Mouse (Mus musculus) heart, embryonic 16.5 days (tissue): ENCODE measurements around the gene Jph2. TPM values are rescaled to one million over a fixed set of nuclear protein-coding genes. Genes with fewer than 3 reads are reported as not detected.
"Not testable (repeated sequence)": the region's sequence is repeated elsewhere in the genome, so short reads cannot be mapped to it uniquely, and the experiment has no call there.

Experiments
- ATAC-seq: fragments of 200-750 bp; cut with Nextera tagmentation; replicated peaks from 2 replicates; pipeline ENCODE4 v1.8.0; 2017; ENCODE audit warnings: moderate number of reproducible peaks; ENCODE audit not compliant: insufficient read depth, low FRiP score; ENCODE audit errors: extremely low read depth
- H3K27ac ChIP-seq: fragments of 300-500 bp; sonication (generic); 2 replicates; pipeline ENCODE4 v1.5.1; 2014; ENCODE audit warnings: mild to moderate bottlenecking, low read length, control low read depth, moderate library complexity
- H3K27me3 ChIP-seq: fragments of 300-500 bp; sonication (generic); 2 replicates; pipeline ENCODE4 v1.6.1; 2014; ENCODE audit warnings: low read length, mixed read lengths; ENCODE audit not compliant: control insufficient read depth, insufficient read depth
- H3K36me3 ChIP-seq: fragments of 300-500 bp; sonication (generic); 2 replicates; pipeline ENCODE4 v1.6.1; 2014; ENCODE audit not compliant: control insufficient read depth, insufficient read depth
- H3K4me1 ChIP-seq: fragments of 300-500 bp; sonication (generic); 2 replicates; pipeline ENCODE4 v1.6.1; 2014; ENCODE audit warnings: low read length, mixed read lengths; ENCODE audit not compliant: control insufficient read depth, insufficient read depth
- H3K4me2 ChIP-seq: fragments of 300-500 bp; sonication (generic); 2 replicates; pipeline ENCODE4 v1.6.1; 2014; ENCODE audit warnings: low read depth, mild to moderate bottlenecking, control low read depth, low read length
- H3K4me3 ChIP-seq: fragments of 300-500 bp; sonication (generic); 2 replicates; pipeline ENCODE4 v1.5.1; 2014; ENCODE audit warnings: mild to moderate bottlenecking, control low read depth, low read length
- H3K9ac ChIP-seq: fragments of 300-500 bp; sonication (generic); 2 replicates; pipeline ENCODE4 v1.6.1; 2014; ENCODE audit warnings: low read length, control low read depth
- H3K9me3 ChIP-seq: fragments of 300-500 bp; sonication (generic); replicated peaks from 2 replicates; pipeline ENCODE4 v1.6.1; 2016; ENCODE audit warnings: low read length; ENCODE audit not compliant: control insufficient read depth
- whole genome bisulfite sequencing: fragments of 180-500 bp; shearing (Covaris S2); extraction: QIAGEN DNeasy Blood & Tissue Kit; methylation state at CpG from one replicate; pipeline ENCODE4 v1.1.7; 2014; 5-methylcytosine and 5-hydroxymethylcytosine counted together
- polyA plus RNA-seq: library from polyadenylated mRNA; unstranded; fragments of >200 nt; fragmentation: Nextera tagmentation; extraction: Ambion mirVana; gene quantifications from 2 replicates; pipeline ENCODE4 v1.2.1, GENCODE M21; 2015

Jph2 gene
- polyA plus RNA-seq, 1 experiment from 2014 or later, result 38.5 TPM

DNA sequence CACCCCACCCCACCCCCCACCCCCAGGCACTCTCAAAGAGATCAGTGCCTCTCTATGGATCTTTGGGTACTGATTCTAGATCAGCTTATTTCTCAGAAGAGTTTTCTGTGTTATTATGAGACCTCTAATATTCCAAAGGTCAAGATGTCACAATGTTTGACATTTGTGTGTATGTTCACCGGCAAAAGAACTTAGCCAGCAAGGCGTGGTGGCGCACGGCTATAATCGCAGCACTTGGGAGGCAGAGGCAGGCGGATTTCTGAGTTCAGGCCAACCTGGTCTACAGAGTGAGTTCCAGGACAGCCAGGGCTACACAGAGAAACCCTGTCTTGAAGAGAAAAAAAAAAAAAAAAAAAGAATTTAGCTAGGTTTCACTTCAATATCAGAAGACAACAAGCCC lies 19.2 kb upstream of the Jph2 start:
- Histone ChIP-seq H3K36me3 (peaks cover 9% of the 10 kb centered on the region), H3K4me3 (no peak overlapping the region), H3K27ac (no peak overlapping the region), H3K27me3 (no peaks in the 10 kb centered on the region), H3K9me3 (no peaks in the 10 kb centered on the region), H3K9ac (no peak overlapping the region), H3K4me1 (peaks cover 25% of the 10 kb centered on the region), H3K4me2 (no peak overlapping the region)
- no peak for ATAC-seq
- 91% methylated on average over 6 of the region's 6 CpGs for WGBS

DNA sequence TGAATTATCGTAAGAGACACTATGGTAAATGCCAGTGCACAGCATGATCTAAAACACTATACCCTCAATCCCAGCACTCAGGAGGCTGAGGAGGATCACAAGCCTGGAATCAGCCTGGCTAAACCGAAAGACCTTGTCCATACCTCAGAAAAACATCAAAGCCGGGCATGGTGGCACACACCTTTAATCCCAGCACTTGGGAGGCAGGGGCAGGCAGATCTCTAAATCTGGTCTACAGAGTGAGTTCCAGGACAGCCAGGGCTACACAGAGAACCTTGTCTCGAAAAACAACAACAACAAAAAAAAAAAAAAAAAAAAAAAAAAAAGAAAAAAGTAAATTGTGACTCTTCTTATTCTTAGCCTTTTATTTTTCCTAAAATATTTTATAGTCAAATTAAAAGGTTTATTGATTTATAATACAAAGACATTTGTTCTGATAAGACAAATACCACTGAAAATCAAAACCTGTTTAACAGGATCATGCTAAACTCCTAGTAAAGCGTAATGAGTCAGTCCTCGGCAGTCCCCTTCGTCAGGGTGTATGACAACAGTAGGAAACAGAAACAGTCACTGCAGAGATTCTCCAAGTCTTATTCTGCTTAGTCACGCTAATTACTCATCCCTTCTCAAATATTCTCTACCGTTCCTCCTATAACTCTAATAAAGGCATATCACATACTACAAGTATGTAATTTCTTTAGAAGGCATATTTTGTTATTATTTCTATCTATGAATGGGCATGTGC lies 15.2 kb upstream of the Jph2 start:
- Histone ChIP-seq H3K4me2 (no peak overlapping the region), H3K27me3 (no peaks in the 10 kb centered on the region), H3K27ac (no peak overlapping the region), H3K9ac (no peak overlapping the region), H3K36me3 (peaks cover 33% of the 10 kb centered on the region), H3K9me3 (no peaks in the 10 kb centered on the region), H3K4me1 (peaks cover 12% of the 10 kb centered on the region), H3K4me3 (no peak overlapping the region)
- no peak for ATAC-seq
- 91% methylated on average over 9 of the region's 9 CpGs for WGBS

DNA sequence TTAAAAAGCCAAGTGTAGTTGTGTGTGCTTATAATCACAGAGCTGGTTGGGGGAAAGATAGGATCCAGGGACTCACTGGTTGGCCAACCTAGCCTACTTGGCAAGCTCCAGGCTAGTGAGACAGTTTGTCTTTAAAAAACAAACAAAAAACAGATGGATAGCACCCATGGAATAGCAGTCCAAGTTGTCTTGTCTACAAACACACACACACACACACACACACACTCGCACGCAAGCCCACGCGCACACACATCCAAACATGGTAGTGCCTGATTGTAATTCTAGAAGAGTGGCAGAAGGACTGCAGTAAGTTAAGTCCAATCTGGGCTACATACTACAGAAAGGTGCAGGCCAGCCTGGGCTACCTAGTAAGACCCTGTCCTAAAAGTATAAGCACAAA lies 14.6 kb upstream of the Jph2 start:
- no peaks in the 10 kb centered on the region for H3K27me3 ChIP-seq
- H3K4me1 ChIP-seq, result peaks cover 6% of the 10 kb centered on the region
- no peak overlapping the region for H3K4me3 ChIP-seq
- WGBS, result 95% methylated on average over 4 of the region's 4 CpGs
- no peak for ATAC-seq
- no peak overlapping the region for H3K27ac ChIP-seq
- peaks cover 34% of the 10 kb centered on the region for H3K36me3 ChIP-seq
- H3K9ac ChIP-seq, result no peak overlapping the region
- H3K9me3 ChIP-seq, result no peaks in the 10 kb centered on the region
- no peak overlapping the region for H3K4me2 ChIP-seq

DNA sequence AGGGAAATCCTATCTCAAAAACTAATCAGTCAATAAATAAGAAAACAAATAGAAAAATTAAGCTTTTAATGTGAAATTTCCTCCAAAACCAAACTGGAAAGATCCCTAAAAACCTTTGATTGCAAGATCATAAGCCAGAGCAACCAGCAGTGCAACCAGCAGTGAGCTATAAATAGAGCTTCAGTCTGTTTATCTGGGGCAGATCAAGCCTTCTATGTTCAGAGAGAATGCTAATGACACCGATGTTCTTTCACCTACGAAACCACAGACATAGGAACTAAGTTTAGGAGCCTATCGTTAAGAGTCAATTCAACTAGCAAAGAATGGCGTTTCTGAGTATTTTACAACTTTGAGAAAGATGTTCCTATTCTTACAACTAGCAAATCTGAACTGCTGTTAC lies 14.0 kb upstream of the Jph2 start:
- Histone ChIP-seq H3K4me1 (peaks cover 5% of the 10 kb centered on the region), H3K36me3 (peaks cover 40% of the 10 kb centered on the region), H3K4me3 (no peak overlapping the region), H3K9ac (no peak overlapping the region), H3K9me3 (no peaks in the 10 kb centered on the region), H3K27me3 (no peaks in the 10 kb centered on the region), H3K4me2 (no peak overlapping the region), H3K27ac (no peak overlapping the region)
- WGBS, result 53% methylated on average over 4 of the region's 4 CpGs
- no peak for ATAC-seq

DNA sequence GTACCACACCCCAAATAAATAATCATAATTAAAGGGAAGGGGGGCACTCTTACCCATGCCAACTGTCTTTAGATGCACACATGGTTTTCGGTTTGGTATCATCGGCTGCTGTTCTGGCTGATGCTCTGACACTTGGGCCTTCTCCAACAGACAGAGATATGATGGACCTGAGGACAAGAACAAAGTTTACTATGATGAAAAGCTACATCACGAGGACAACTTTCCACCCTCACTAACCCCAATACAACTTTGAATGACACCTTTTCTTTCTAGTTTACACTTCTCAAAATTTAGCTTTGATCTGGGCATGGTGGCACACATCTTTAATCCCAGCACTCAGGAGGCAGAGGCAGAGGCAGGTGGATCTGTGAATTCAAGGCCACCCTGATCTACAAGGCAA lies 13.6 kb upstream of the Jph2 start:
- ATAC-seq, H3K9me3 ChIP-seq, H3K9ac ChIP-seq, H3K27ac ChIP-seq, H3K4me1 ChIP-seq, H3K27me3 ChIP-seq, H3K4me3 ChIP-seq, H3K4me2 ChIP-seq: not testable (repeated sequence)
- WGBS, result 90% methylated on average over 3 of the region's 3 CpGs
- peaks cover 40% of the 10 kb centered on the region for H3K36me3 ChIP-seq

DNA sequence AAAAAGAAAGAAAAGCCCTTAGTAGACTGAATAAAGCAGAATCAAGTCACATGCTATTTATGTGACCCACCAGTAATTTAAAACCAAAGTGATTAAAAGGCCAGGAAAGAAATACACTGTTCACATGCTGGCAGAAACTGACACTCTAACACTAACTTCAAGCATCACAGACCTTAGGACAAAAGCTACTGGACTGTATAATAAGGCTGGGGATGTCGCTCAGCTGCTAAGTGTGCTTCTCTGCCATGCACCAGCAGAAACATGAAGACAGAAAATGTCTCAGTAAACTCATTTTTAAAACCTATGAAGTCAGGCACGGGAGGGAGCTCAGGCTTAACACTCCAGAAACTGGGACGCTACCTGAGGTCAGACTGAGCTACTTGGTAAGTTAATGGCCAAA lies 12.4 kb upstream of the Jph2 start:
- Histone ChIP-seq H3K4me3 (no peak overlapping the region), H3K27ac (no peak overlapping the region), H3K27me3 (no peaks in the 10 kb centered on the region), H3K36me3 (peaks cover 45% of the 10 kb centered on the region), H3K4me1 (peaks cover 5% of the 10 kb centered on the region), H3K9me3 (no peaks in the 10 kb centered on the region), H3K4me2 (no peak overlapping the region), H3K9ac (no peak overlapping the region)
- no peak for ATAC-seq
- 91% methylated on average over 3 of the region's 3 CpGs for WGBS

DNA sequence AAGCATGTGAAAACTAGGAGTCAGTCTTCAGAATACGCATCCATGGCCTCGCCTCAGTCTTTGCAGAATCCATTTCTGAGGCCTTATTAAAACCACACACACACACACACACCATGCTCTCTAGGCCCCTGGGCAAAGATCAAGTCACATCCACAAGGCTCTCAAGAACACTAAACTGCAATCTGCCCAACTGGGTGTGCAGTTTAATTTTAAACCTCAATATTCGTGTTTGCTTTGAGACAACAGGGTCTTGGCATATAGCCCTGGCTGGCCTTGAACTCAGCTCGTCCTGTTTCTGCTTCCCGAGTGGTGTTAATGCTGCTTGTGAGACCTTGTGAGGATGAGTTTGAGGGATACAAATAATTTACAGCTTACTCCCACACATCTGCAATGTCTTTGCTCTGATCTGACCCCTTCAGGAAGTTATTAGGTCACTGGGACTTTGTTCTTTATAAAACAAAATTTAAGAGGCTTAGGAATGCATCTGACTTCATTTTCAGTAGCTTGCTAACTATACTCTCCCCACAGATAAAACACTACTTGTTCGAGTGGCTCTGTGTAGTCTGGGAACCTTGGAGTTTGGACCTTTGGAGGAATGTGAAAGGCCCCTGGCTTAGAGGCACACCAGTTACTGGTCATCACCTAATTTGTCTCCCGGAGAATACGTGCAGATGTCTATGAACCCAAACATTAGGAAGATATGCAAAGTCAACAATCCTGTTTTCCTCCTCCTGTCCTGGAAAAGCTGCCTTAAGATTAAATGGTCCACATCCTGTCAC lies 6.4 kb upstream of the Jph2 start:
- H3K27ac ChIP-seq, result no peak overlapping the region
- H3K36me3 ChIP-seq, result peaks cover 22% of the 10 kb centered on the region
- H3K4me1 ChIP-seq, result peaks cover 6% of the 10 kb centered on the region
- no peak overlapping the region for H3K4me2 ChIP-seq
- H3K9me3 ChIP-seq, result no peaks in the 10 kb centered on the region
- WGBS, result 60% methylated on average over 8 of the region's 8 CpGs
- ATAC-seq, result no peak
- no peak overlapping the region for H3K9ac ChIP-seq
- no peak overlapping the region for H3K4me3 ChIP-seq
- no peaks in the 10 kb centered on the region for H3K27me3 ChIP-seq

DNA sequence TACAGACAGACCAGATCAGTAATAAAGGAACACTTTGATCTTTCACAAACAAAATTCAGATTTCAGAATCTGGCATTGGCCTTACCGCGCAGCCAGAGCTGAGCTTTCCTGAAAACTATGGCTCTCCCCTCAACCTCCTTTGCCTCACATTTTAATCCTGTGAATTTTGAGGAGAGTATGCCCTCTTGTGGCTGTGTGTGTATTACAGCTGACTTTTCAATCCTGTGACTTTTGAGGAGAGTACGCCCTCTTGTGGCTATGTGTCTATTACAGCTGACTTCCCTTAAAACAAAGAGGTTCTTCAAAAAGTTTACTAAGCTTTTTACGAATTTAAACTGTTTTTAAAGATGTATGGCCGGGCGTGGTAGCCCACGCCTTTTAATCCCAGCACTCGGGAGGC lies 3.4 kb upstream of the Jph2 start:
- no peaks in the 10 kb centered on the region for H3K9me3 ChIP-seq
- peaks cover 13% of the 10 kb centered on the region for H3K4me1 ChIP-seq
- no peak for ATAC-seq
- WGBS, result 3% methylated on average over 8 of the region's 8 CpGs
- no peaks in the 10 kb centered on the region for H3K27me3 ChIP-seq
- no peak overlapping the region for H3K4me2 ChIP-seq
- H3K36me3 ChIP-seq, result peaks cover 7% of the 10 kb centered on the region
- H3K27ac ChIP-seq, result no peak overlapping the region
- no peak overlapping the region for H3K9ac ChIP-seq
- H3K4me3 ChIP-seq, result no peak overlapping the region

DNA sequence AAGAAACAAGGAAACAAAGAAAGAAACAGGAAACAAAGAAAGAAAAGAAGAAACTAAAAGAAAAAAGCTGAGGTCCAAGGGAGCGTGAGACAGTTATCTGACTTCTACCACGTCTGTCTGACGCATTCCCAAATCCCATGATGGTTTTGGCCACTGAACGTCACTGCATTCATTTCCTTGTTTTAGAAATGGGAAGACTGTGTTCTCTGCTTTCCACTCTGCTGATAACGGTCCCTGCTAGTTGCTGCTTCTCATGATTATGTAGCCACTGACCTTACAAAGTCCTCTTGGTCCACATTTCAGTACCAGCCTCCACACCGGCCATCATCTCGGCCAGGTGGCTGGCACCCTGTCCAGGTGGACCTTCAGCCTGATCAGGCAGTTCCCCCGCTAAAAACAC lies 1.4 kb upstream of the Jph2 start:
- Histone ChIP-seq H3K9ac (peak overlapping the region; percentile 14; the same call in 1 of the 2 replicates), H3K27me3 (no peaks in the 10 kb centered on the region), H3K36me3 (no peaks in the 10 kb centered on the region), H3K4me1 (peaks cover 13% of the 10 kb centered on the region), H3K4me2 (peak overlapping the region; percentile 10; the same call in 1 of the 2 replicates), H3K27ac (peak overlapping the region; percentile 33), H3K4me3 (no peak overlapping the region), H3K9me3 (no peaks in the 10 kb centered on the region)
- ATAC-seq, result no peak
- WGBS, result 29% methylated on average over 8 of the region's 8 CpGs
